Mouse (Mus musculus) myocyte (in vitro differentiated cells): Measurements from ENCODE around the gene Agbl2.

Experiments
- CEBPB ChIP-seq: IDR thresholded peaks from 2 replicates; pipeline ENCODE4 v1.6.1; 2011; ENCODE audit warnings: mild to moderate bottlenecking, moderate library complexity; ENCODE audit not compliant: poor library complexity, insufficient read depth, severe bottlenecking
- E2F4 ChIP-seq: IDR thresholded peaks from one replicate; pipeline ENCODE4 v1.6.1; 2011; ENCODE audit warnings: mild to moderate bottlenecking, control low read depth, moderate library complexity; ENCODE audit not compliant: insufficient read depth
- MAX ChIP-seq: IDR thresholded peaks from one replicate; pipeline ENCODE4 v1.6.1; 2011; ENCODE audit warnings: low read depth, mild to moderate bottlenecking, control low read depth
- MYOD1 ChIP-seq, 3 experiments: IDR thresholded peaks; one replicate each; pipeline ENCODE4 v1.6.1; 2011; ENCODE audit warnings: control low read depth in 2 of 3, low read depth in 2 of 3, mild to moderate bottlenecking in 2 of 3, moderate library complexity in 1 of 3; ENCODE audit not compliant: insufficient read length in 2 of 3, control insufficient read depth in 1 of 3
- MYOG ChIP-seq, 3 experiments: IDR thresholded peaks; one replicate each; pipeline ENCODE4 v1.6.1; 2011; ENCODE audit warnings: control low read depth in 2 of 3, low read depth in 2 of 3, mild to moderate bottlenecking in 2 of 3; ENCODE audit not compliant: insufficient read length in 2 of 3, control insufficient read depth in 1 of 3, insufficient read depth in 1 of 3
- POLR2A ChIP-seq: IDR thresholded peaks from one replicate; pipeline ENCODE4 v1.6.1; 2011; ENCODE audit warnings: low read depth, mild to moderate bottlenecking, control low read depth, moderate library complexity; ENCODE audit not compliant: insufficient read length
- POLR2AphosphoS2 ChIP-seq: IDR thresholded peaks from one replicate; pipeline ENCODE4 v1.6.1; 2011; ENCODE audit warnings: low read depth, control low read depth; ENCODE audit not compliant: insufficient read length
- REST ChIP-seq: IDR thresholded peaks from one replicate; pipeline ENCODE4 v1.6.1; 2011; ENCODE audit warnings: mild to moderate bottlenecking, control low read depth, moderate library complexity; ENCODE audit not compliant: insufficient read depth, insufficient read length
- SRF ChIP-seq: IDR thresholded peaks from one replicate; pipeline ENCODE4 v1.6.1; 2011; ENCODE audit warnings: low read depth; ENCODE audit not compliant: control insufficient read depth, insufficient read length
- TCF12 ChIP-seq: IDR thresholded peaks from one replicate; pipeline ENCODE4 v1.6.1; 2011; ENCODE audit warnings: mild to moderate bottlenecking, control low read depth; ENCODE audit not compliant: poor library complexity, insufficient read depth, severe bottlenecking
- USF1 ChIP-seq: IDR thresholded peaks from one replicate; pipeline ENCODE4 v1.6.1; 2011; ENCODE audit warnings: low read depth, mild to moderate bottlenecking, control low read depth, moderate library complexity

GRCm38 (mm10) chr2:90825515-90826172, 43.1 kb downstream of the Agbl2 start:
- TF ChIP-seq POLR2A (no peak), MAX (no peak), MYOG (IDR thresholded peaks at IDR 0.05; ENCODE audit: control insufficient read depth in 1 of 3, insufficient read depth in 1 of 3, insufficient read length in 2 of 3, low read depth in 2 of 3) (no peak), USF1 (no peak), E2F4 (no peak), POLR2AphosphoS2 (no peak), TCF12 (no peak), MYOD1 (IDR thresholded peaks at IDR 0.05; ENCODE audit: control insufficient read depth in 1 of 3, insufficient read length in 2 of 3, low read depth in 2 of 3) (no peak), SRF (no peak), REST (no peak), CEBPB (no peak)
